Mouse (Mus musculus) heart, embryonic 13.5 days (tissue): ENCODE data around the gene Zranb1. TPM values are rescaled to one million over a fixed set of nuclear protein-coding genes. Genes with fewer than 3 reads are reported as not detected.

Source experiments
- ATAC-seq: fragments of 200-750 bp; cut with Nextera tagmentation; 2 replicates; pipeline ENCODE4 v1.8.0; 2017; ENCODE audit warnings: moderate TSS enrichment; ENCODE audit not compliant: insufficient number of reproducible peaks, low FRiP score, low TSS enrichment; ENCODE audit errors: extremely low read depth
- H3K27ac ChIP-seq: fragments of 300-500 bp; sonication (generic); replicated peaks from 2 replicates; pipeline ENCODE4 v1.5.1; 2015; ENCODE audit warnings: moderate library complexity, mild to moderate bottlenecking, inconsistent platforms
- H3K27me3 ChIP-seq: fragments of 300-500 bp; sonication (generic); replicated peaks from 2 replicates; pipeline ENCODE4 v1.6.1; 2015; ENCODE audit warnings: mild to moderate bottlenecking, inconsistent platforms
- H3K36me3 ChIP-seq: fragments of 300-500 bp; sonication (generic); 2 replicates; pipeline ENCODE4 v1.6.1; 2015; ENCODE audit warnings: mild to moderate bottlenecking, inconsistent platforms
- H3K4me1 ChIP-seq: fragments of 300-500 bp; sonication (generic); 2 replicates; pipeline ENCODE4 v1.6.1; 2015; ENCODE audit warnings: inconsistent platforms
- H3K4me2 ChIP-seq: fragments of 300-500 bp; sonication (generic); 2 replicates; pipeline ENCODE4 v1.6.1; 2015; ENCODE audit warnings: inconsistent platforms, mild to moderate bottlenecking, moderate library complexity
- H3K4me3 ChIP-seq: fragments of 300-500 bp; sonication (generic); 2 replicates; pipeline ENCODE4 v1.5.1; 2015; ENCODE audit warnings: moderate library complexity, mild to moderate bottlenecking, inconsistent platforms
- H3K9ac ChIP-seq: fragments of 300-500 bp; sonication (generic); 2 replicates; pipeline ENCODE4 v1.6.1; 2015; ENCODE audit warnings: inconsistent platforms, mild to moderate bottlenecking, moderate library complexity
- H3K9me3 ChIP-seq: fragments of 300-500 bp; sonication (generic); 2 replicates; pipeline ENCODE4 v1.6.1; 2016; ENCODE audit warnings: inconsistent platforms
- WGBS: fragments of 180-500 bp; shearing (Covaris S2); methylation state at CpG from one replicate; pipeline ENCODE4 v1.1.7; 2015; ENCODE audit warnings: mixed read lengths; 5-methylcytosine and 5-hydroxymethylcytosine counted together
- polyA plus RNA-seq: library from polyadenylated mRNA; unstranded; fragments of >200 nt; fragmentation: Nextera tagmentation; extraction: Ambion mirVana; gene quantifications from 2 replicates; pipeline ENCODE4 v1.2.1, GENCODE M21; 2015

The Zranb1 gene
- polyA plus RNA-seq, 1 experiment from 2014 or later = 7.5 TPM

DNA sequence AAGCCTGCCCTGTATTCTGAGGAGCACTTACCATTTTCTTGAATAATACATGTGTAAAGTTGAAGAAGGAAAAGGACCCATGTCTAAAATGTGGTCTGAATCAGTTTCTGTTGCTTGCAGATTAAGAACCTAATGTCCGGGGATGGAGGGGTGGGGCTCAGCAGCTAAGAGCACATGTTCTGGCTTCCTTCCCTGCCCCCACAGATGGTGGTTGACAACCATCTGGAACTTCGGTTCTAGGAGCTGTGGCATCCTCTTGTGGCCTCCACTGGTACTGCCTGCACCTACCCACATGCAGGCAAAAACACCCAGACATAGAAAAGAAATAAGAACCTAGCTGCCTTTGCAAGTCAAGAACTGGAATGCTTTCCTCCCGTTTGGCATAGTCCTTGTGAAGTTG is 72.5 kb downstream of the Zranb1 start:
- H3K9me3 ChIP-seq = no peaks in the 10 kb centered on the region
- no peak overlapping the region for H3K4me2 ChIP-seq
- no peak overlapping the region for H3K4me3 ChIP-seq
- peaks cover 54% of the 10 kb centered on the region for H3K4me1 ChIP-seq
- peaks cover 26% of the 10 kb centered on the region for H3K36me3 ChIP-seq
- 11% methylated on average over 3 of the region's 3 CpGs for WGBS
- H3K27me3 ChIP-seq = no peaks in the 10 kb centered on the region
- no peak for ATAC-seq
- H3K27ac ChIP-seq = no peak overlapping the region
- no peak overlapping the region for H3K9ac ChIP-seq

GRCm38 (mm10) chr7:133005772-133006171 is 74.8 kb downstream of the Zranb1 start:
- no peak overlapping the region for H3K4me3 ChIP-seq
- 70% methylated on average over 7 of the region's 7 CpGs for WGBS
- peaks cover 22% of the 10 kb centered on the region for H3K36me3 ChIP-seq
- peaks cover 72% of the 10 kb centered on the region for H3K4me1 ChIP-seq
- no peak overlapping the region for H3K4me2 ChIP-seq
- H3K27ac ChIP-seq = no peak overlapping the region
- H3K27me3 ChIP-seq = no peaks in the 10 kb centered on the region
- ATAC-seq = no peak
- no peaks in the 10 kb centered on the region for H3K9me3 ChIP-seq
- H3K9ac ChIP-seq = 0 out of 2 replicates have a peak overlapping the region, but pooled peaks have one; percentile 10

GRCm38 (mm10) chr7:133007343-133007742 is 76.4 kb downstream of the Zranb1 start:
- peaks cover 88% of the 10 kb centered on the region for H3K4me1 ChIP-seq
- peak overlapping the region; percentile 48 for H3K27ac ChIP-seq
- H3K9ac ChIP-seq = peak overlapping the region; percentile 19; the same call in 1 of the 2 replicates
- peak overlapping the region; percentile 20; the same call in 1 of the 2 replicates for H3K4me2 ChIP-seq
- H3K27me3 ChIP-seq = no peaks in the 10 kb centered on the region
- WGBS = 32% methylated on average over 11 of the region's 11 CpGs
- H3K9me3 ChIP-seq = no peaks in the 10 kb centered on the region
- ATAC-seq = no peak
- no peak overlapping the region for H3K4me3 ChIP-seq
- peaks cover 20% of the 10 kb centered on the region for H3K36me3 ChIP-seq

DNA sequence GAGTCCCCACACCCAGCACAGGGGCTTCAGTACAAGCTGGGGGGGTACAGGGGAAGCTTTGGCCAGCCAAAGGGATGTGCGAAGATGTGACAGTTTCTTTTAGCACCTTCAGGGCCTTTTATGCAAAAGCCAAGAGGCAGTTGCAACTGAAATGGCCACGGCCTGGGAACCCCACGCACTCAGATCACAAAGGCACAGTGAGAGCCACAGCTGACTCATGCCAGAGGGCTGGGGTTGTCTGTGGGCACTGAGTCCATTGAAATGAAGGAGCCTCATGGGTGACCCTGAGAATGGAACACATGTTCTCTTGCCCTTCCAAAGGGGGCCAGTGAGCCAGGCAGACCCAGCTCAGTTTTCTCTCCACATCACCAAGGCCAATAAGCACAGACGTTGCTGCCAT is 77.7 kb downstream of the Zranb1 start:
- Histone ChIP-seq H3K4me1 (peaks cover 95% of the 10 kb centered on the region), H3K4me3 (no peak overlapping the region), H3K27ac (no peak overlapping the region), H3K36me3 (peaks cover 23% of the 10 kb centered on the region), H3K9me3 (no peaks in the 10 kb centered on the region), H3K4me2 (no peak overlapping the region), H3K9ac (no peak overlapping the region), H3K27me3 (no peaks in the 10 kb centered on the region)
- no peak for ATAC-seq
- WGBS = 89% methylated on average over 4 of the region's 4 CpGs

DNA sequence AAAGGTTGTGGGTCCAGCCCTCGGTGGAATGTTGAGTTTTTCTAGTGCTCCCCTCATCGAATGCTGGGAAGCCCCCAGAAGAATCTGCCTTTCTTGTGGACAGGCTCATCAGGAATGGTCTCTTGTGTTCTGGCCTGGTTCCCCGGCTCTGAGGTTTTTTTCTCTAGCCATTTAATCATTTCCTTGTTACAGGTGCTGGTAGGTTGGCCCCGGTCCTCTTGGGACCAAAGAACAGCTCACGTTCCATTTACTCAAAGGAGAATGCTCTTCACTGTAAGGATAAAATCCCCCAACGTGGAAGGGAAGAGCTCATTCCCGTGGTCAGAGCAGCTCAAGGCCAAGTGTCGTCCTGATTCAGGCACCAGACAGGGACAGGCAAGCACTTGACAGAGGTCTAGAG is 78.7 kb downstream of the Zranb1 start:
- H3K4me2 ChIP-seq = no peak overlapping the region
- 0 out of 2 replicates have a peak overlapping the region, but pooled peaks have one; percentile 20 for H3K27ac ChIP-seq
- no peaks in the 10 kb centered on the region for H3K9me3 ChIP-seq
- 74% methylated on average over 8 of the region's 8 CpGs for WGBS
- no peak overlapping the region for H3K9ac ChIP-seq
- no peak overlapping the region for H3K4me3 ChIP-seq
- ATAC-seq = no peak
- H3K4me1 ChIP-seq = peaks cover 95% of the 10 kb centered on the region
- no peaks in the 10 kb centered on the region for H3K27me3 ChIP-seq
- peaks cover 28% of the 10 kb centered on the region for H3K36me3 ChIP-seq

- no peaks in the 10 kb centered on the region for H3K9me3 ChIP-seq
- WGBS = 76% methylated on average over 3 of the region's 3 CpGs
- H3K4me3 ChIP-seq = no peak overlapping the region
- peaks cover 97% of the 10 kb centered on the region for H3K4me1 ChIP-seq
- H3K9ac ChIP-seq = no peak overlapping the region
- ATAC-seq = no peak
- peaks cover 26% of the 10 kb centered on the region for H3K36me3 ChIP-seq
- H3K4me2 ChIP-seq = peak overlapping the region; percentile 48
- peak overlapping the region; percentile 91 for H3K27ac ChIP-seq
- H3K27me3 ChIP-seq = no peaks in the 10 kb centered on the region
Measured at GRCm38 (mm10) chr7:133010477-133010876, 79.5 kb downstream of the Zranb1 start.

- ATAC-seq = no peak; the same call in 1 of the 2 replicates
Measured at GRCm38 (mm10) chr7:133011191-133011590, 80.2 kb downstream of the Zranb1 start.

GRCm38 (mm10) chr7:133011611-133012010 is 80.7 kb downstream of the Zranb1 start:
- no peak overlapping the region for H3K4me3 ChIP-seq
- no peaks in the 10 kb centered on the region for H3K9me3 ChIP-seq
- H3K27me3 ChIP-seq = no peaks in the 10 kb centered on the region
- peaks cover 99% of the 10 kb centered on the region for H3K4me1 ChIP-seq
- H3K36me3 ChIP-seq = peaks cover 22% of the 10 kb centered on the region
- no peak for ATAC-seq
- WGBS = 42% methylated on average over 4 of the region's 4 CpGs
- no peak overlapping the region for H3K9ac ChIP-seq
- peak overlapping the region; percentile 48 for H3K4me2 ChIP-seq
- peak overlapping the region; percentile 91 for H3K27ac ChIP-seq

More at GRCm38 (mm10) chr7:133011191-133011590, 80.2 kb downstream of the Zranb1 start:
- H3K4me1 ChIP-seq = peaks cover 99% of the 10 kb centered on the region
- WGBS = 18% methylated on average over 5 of the region's 5 CpGs
- no peak overlapping the region for H3K9ac ChIP-seq
- H3K36me3 ChIP-seq = peaks cover 22% of the 10 kb centered on the region
- peak overlapping the region; percentile 48 for H3K4me2 ChIP-seq
- H3K27me3 ChIP-seq = no peaks in the 10 kb centered on the region
- H3K27ac ChIP-seq = peak overlapping the region; percentile 91
- H3K9me3 ChIP-seq = no peaks in the 10 kb centered on the region
- no peak overlapping the region for H3K4me3 ChIP-seq

DNA sequence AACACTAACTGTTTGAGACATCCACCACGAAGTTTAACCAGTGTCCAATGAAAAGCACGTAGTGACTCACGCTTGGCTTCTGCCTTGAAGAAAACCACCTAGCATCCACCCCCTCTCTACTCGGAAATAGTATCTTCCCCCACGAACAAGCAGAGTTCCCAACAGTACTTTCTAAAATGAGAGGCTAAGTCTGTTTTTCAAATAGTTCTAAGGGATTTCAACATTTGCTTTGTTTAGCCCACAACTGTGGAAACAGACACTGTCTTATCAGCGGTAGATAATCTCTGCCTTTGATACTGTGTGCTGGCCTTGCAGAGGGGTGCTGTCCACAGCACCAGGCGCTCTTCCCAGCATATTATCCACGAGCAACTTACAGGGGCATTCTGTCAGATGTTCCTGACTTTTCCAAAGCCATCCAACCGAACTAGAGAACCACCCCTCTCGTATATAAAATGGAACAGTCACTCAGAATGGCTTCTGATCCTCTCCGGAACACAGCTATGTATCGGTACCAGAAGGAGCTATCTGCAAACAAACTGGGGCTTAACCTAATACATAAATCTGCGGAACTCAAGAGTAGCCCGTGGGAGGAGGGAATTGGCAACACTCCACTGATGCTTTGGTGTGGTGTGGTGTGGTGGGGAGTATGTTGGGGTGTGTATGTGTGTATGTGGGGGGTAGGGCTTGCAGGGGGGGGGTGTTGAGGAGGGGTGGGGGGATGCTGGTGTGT is 81.9 kb downstream of the Zranb1 start:
- Histone ChIP-seq H3K27me3 (no peaks in the 10 kb centered on the region), H3K4me1 (peaks cover 92% of the 10 kb centered on the region), H3K9ac (no peak overlapping the region), H3K9me3 (no peaks in the 10 kb centered on the region), H3K4me2 (no peak overlapping the region), H3K36me3 (peaks cover 22% of the 10 kb centered on the region), H3K27ac (peak overlapping the region; percentile 91), H3K4me3 (no peak overlapping the region)
- no peak for ATAC-seq
- 46% methylated on average over 14 of the region's 14 CpGs for WGBS

DNA sequence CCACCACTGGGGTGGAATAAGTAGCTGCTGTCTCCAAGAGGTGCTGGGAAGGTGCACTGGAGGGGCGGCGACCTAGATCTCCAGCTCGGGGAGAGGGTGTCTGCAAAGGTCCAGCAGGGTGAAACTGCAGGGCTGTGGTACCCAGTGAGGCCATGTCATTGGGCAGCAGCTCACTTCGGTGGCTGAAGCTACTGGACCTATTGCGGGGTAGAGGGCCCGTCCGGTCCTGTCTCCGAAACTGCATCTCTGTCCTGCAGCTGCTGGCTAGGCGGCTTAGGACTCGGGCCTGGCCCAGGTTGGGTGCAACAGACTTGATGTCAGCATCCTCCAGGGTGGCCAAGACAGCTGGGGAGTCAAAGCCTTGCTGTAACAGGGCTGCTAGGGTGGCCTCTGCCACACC is 83.0 kb downstream of the Zranb1 start:
- WGBS = 85% methylated on average over 10 of the region's 10 CpGs
- no peak for ATAC-seq
- Histone ChIP-seq H3K4me3 (no peak overlapping the region), H3K27me3 (no peaks in the 10 kb centered on the region), H3K9me3 (no peaks in the 10 kb centered on the region), H3K36me3 (peaks cover 22% of the 10 kb centered on the region), H3K4me1 (peaks cover 90% of the 10 kb centered on the region), H3K27ac (no peak overlapping the region), H3K9ac (no peak overlapping the region), H3K4me2 (no peak overlapping the region)

DNA sequence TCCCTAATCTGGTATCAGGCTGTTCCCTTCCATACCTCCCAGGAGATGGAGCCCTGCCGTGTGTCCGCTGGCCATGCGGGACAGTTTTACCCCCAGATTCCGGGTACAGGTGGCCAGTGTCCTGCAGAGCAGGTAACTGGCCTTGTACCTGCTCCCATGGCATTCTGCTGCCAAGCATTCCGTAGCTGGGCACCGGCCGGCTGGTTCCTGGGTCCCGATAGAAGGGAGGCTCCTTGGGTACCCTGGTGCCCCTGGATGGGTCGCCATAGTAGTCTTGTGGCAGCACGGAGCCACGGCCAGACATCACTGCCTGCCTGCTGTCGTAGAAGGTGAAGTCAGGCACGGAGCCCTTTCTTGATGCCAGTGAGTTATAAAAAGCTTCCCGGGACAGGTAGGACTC is 83.7 kb downstream of the Zranb1 start:
- no peak overlapping the region for H3K4me3 ChIP-seq
- 90% methylated on average over 14 of the region's 14 CpGs for WGBS
- H3K27me3 ChIP-seq = no peaks in the 10 kb centered on the region
- H3K36me3 ChIP-seq = peaks cover 18% of the 10 kb centered on the region
- peak overlapping the region; percentile 82 for H3K27ac ChIP-seq
- no peak for ATAC-seq
- peaks cover 90% of the 10 kb centered on the region for H3K4me1 ChIP-seq
- H3K9ac ChIP-seq = peak overlapping the region; percentile 54
- peak overlapping the region; percentile 36 for H3K4me2 ChIP-seq
- H3K9me3 ChIP-seq = no peaks in the 10 kb centered on the region
